Mouse (Mus musculus): Measurements from ENCODE around the gene Kcna2.

Gene Kcna2

GRCm38 (mm10) chr3:107150872-107151540 lies 50.1 kb downstream of the Kcna2 start:
- no peak for DNase-seq (ENCODE audit: low read depth, low spot score)

GRCm38 (mm10) chr3:107153772-107154655 lies 53.1 kb downstream of the Kcna2 start:
- no peak for DNase-seq (ENCODE audit: low read depth, low spot score)

GRCm38 (mm10) chr3:107158856-107159255 lies 57.9 kb downstream of the Kcna2 start:
- DNase-seq (ENCODE audit: low read depth, low spot score) = no peak

GRCm38 (mm10) chr3:107159418-107159817 lies 58.5 kb downstream of the Kcna2 start:
- DNase-seq (ENCODE audit: low read depth, low spot score) = peak; percentile 6

- no peak for DNase-seq (ENCODE audit: low read depth, low spot score)
Observed at GRCm38 (mm10) chr3:107159859-107160324, 58.9 kb downstream of the Kcna2 start.

GRCm38 (mm10) chr3:107162741-107163140 lies 61.8 kb downstream of the Kcna2 start:
- no peak for DNase-seq (ENCODE audit: low read depth, low spot score)
